Mouse (Mus musculus): ENCODE data around the gene Kif3c. TPM values are rescaled to one million over a fixed set of nuclear protein-coding genes. Genes with fewer than 3 reads are reported as not detected.

Kif3c gene
- total and polyA plus RNA-seq, 3 experiments = 3.5 to 5.5 (median 4.8) TPM

- no peak for DNase-seq
- Histone ChIP-seq H3K4me1 (ENCODE audit: control insufficient read depth, insufficient read depth, low read length) (peaks cover 2% of the 10 kb centered on the region), H3K27ac (peak overlapping the region; percentile 18; the same call in 1 of the 2 replicates), H3K27me3 (ENCODE audit: control insufficient read depth, insufficient read depth, low read length) (no peaks in the 10 kb centered on the region), H3K36me3 (ENCODE audit: control insufficient read depth, insufficient read depth, low read length) (peaks cover 10% of the 10 kb centered on the region), H3K4me3 (no peak overlapping the region), H3K79me2 (replicated peaks; ENCODE audit: control insufficient read depth, insufficient read depth, low read length) (0 out of 2 replicates have a peak, but pooled peaks cover 2% of the 10 kb centered on the region), H3K9ac (ENCODE audit: low read depth, low read length) (no peak overlapping the region)
- intact Hi-C loops (cut with DNase I) = no loop called here
- no peak for TF ChIP-seq CTCF (IDR thresholded peaks at IDR 0.05)
- TF ChIP-seq POLR2A (IDR thresholded peaks at IDR 0.05; ENCODE audit: insufficient read depth, low read depth, low read length) = no peak
- TF ChIP-seq EP300 (IDR thresholded peaks at IDR 0.05; ENCODE audit: insufficient read depth, low read depth, low read length) = no peak
- WGBS = 67% methylated on average over 2 of the region's 2 CpGs
Measured at GRCm38 (mm10) chr12:3440916-3441315, 76.0 kb downstream of the Kif3c start.

- DNase-seq = no peak
- intact Hi-C loops (cut with DNase I) = no loop called here
- Histone ChIP-seq H3K27me3 (ENCODE audit: control insufficient read depth, insufficient read depth, low read length) (no peaks in the 10 kb centered on the region), H3K9ac (ENCODE audit: low read depth, low read length) (no peak overlapping the region), H3K4me1 (ENCODE audit: control insufficient read depth, insufficient read depth, low read length) (peaks cover 2% of the 10 kb centered on the region), H3K4me3 (no peak overlapping the region), H3K36me3 (ENCODE audit: control insufficient read depth, insufficient read depth, low read length) (peaks cover 10% of the 10 kb centered on the region), H3K27ac (peak overlapping the region; percentile 18; the same call in 1 of the 2 replicates), H3K79me2 (replicated peaks; ENCODE audit: control insufficient read depth, insufficient read depth, low read length) (0 out of 2 replicates have a peak, but pooled peaks cover 2% of the 10 kb centered on the region)
- TF ChIP-seq POLR2A (IDR thresholded peaks at IDR 0.05; ENCODE audit: insufficient read depth, low read depth, low read length) (no peak), EP300 (IDR thresholded peaks at IDR 0.05; ENCODE audit: insufficient read depth, low read depth, low read length) (no peak), CTCF (IDR thresholded peaks at IDR 0.05) (no peak)
- 36% methylated on average over 5 of the region's 5 CpGs for WGBS
Measured at GRCm38 (mm10) chr12:3441361-3441760, 76.4 kb downstream of the Kif3c start.

GRCm38 (mm10) chr12:3453554-3453953 lies 88.6 kb downstream of the Kif3c start:
- WGBS = 82% methylated on average over 3 of the region's 3 CpGs

More at GRCm38 (mm10) chr12:3453554-3453953, 88.6 kb downstream of the Kif3c start:
- H3K27ac ChIP-seq = no peak overlapping the region
- H3K27me3 ChIP-seq (ENCODE audit: control insufficient read depth, insufficient read depth, low read length) = no peaks in the 10 kb centered on the region
- peaks cover 2% of the 10 kb centered on the region for H3K36me3 ChIP-seq (ENCODE audit: control insufficient read depth, insufficient read depth, low read length)
- no peaks in the 10 kb centered on the region for H3K79me2 ChIP-seq (replicated peaks; ENCODE audit: control insufficient read depth, insufficient read depth, low read length)
- intact Hi-C loops (cut with DNase I) = no loop called here
- no peak for DNase-seq
- TF ChIP-seq CTCF (IDR thresholded peaks at IDR 0.05) = no peak
- no peak for TF ChIP-seq POLR2A (IDR thresholded peaks at IDR 0.05; ENCODE audit: insufficient read depth, low read depth, low read length)
- no peak for TF ChIP-seq EP300 (IDR thresholded peaks at IDR 0.05; ENCODE audit: insufficient read depth, low read depth, low read length)
- no peaks in the 10 kb centered on the region for H3K4me1 ChIP-seq (ENCODE audit: control insufficient read depth, insufficient read depth, low read length)
- no peak overlapping the region for H3K4me3 ChIP-seq
- H3K9ac ChIP-seq (ENCODE audit: low read depth, low read length) = no peak overlapping the region

Other genes with a start within 250 kb of the Kif3c start
- gene Rab10, start 55.2 kb upstream of the Kif3c start, total RNA-seq (2021) = 100 to 1,000 TPM; 116 to 130 TPM
- 36.8 and 74.2 TPM in 2 replicates for gene Rab10, start 55.2 kb upstream of the Kif3c start, polyA plus RNA-seq (2012; rRNA removed)
- 10 to 100 TPM; 18.8 to 21.9 TPM for gene Asxl2, start 61.7 kb downstream of the Kif3c start, total RNA-seq (2021)
- 4.0 and 7.8 TPM in 2 replicates for gene Asxl2, start 61.7 kb downstream of the Kif3c start, polyA plus RNA-seq (2012; rRNA removed)
- gene Dtnb, start 207.2 kb downstream of the Kif3c start, total RNA-seq (2021) = 1 to 10 TPM; 6.0 to 7.1 TPM
- gene Dtnb, start 207.2 kb downstream of the Kif3c start, polyA plus RNA-seq (2012; rRNA removed) = 6.9 and 8.0 TPM in 2 replicates

Data from heart, adult 2 months (tissue).